Mouse (Mus musculus): ENCODE measurements around the gene Tti1. TPM values are rescaled to one million over a fixed set of nuclear protein-coding genes. Genes with fewer than 3 reads are reported as not detected.

Tti1 gene
- polyA plus RNA-seq, 1 experiment from 2014 or later: 8.1 TPM

GRCm38 (mm10) chr2:157988416-157989190, 39.6 kb downstream of the Tti1 start:
- Histone ChIP-seq H3K4me1 (ENCODE audit: insufficient read depth, low read depth, low read length) (no peaks in the 10 kb centered on the region), H3K27ac (ENCODE audit: low read length) (no peak overlapping the region), H3K36me3 (ENCODE audit: insufficient read depth, low read length) (peaks cover 7% of the 10 kb centered on the region), H3K4me3 (ENCODE audit: low read depth, low read length) (no peak overlapping the region), H3K4me2 (replicated peaks; ENCODE audit: low read depth, low read length) (no peak overlapping the region), H3K9ac (replicated peaks; ENCODE audit: low read depth) (no peak overlapping the region), H3K27me3 (replicated peaks; ENCODE audit: insufficient read depth, low read length) (no peaks in the 10 kb centered on the region), H3K9me3 (ENCODE audit: low read length) (no peaks in the 10 kb centered on the region)
- DNase-seq (ENCODE audit: low spot score) (no peak), ATAC-seq (no peak)
- WGBS: 61% methylated on average over 7 of the region's 7 CpGs
- TF ChIP-seq EP300 (IDR thresholded peaks at IDR 0.05) (no peak), CTCF (IDR thresholded peaks at IDR 0.05) (no peak)

GRCm38 (mm10) chr2:157986235-157986634, 42.0 kb downstream of the Tti1 start:
- DNase-seq (ENCODE audit: low spot score): no peak
- Histone ChIP-seq H3K27me3 (replicated peaks; ENCODE audit: insufficient read depth, low read length) (no peaks in the 10 kb centered on the region), H3K9ac (replicated peaks; ENCODE audit: low read depth) (no peak overlapping the region), H3K4me2 (replicated peaks; ENCODE audit: low read depth, low read length) (no peak overlapping the region), H3K36me3 (ENCODE audit: insufficient read depth, low read length) (no peaks in the 10 kb centered on the region; the same call in 1 of the 2 replicates), H3K4me1 (ENCODE audit: insufficient read depth, low read depth, low read length) (no peaks in the 10 kb centered on the region), H3K9me3 (ENCODE audit: low read length) (no peaks in the 10 kb centered on the region), H3K4me3 (ENCODE audit: low read depth, low read length) (no peak overlapping the region), H3K27ac (ENCODE audit: low read length) (no peak overlapping the region)
- WGBS: 91% methylated on average over 6 of the region's 6 CpGs
- TF ChIP-seq EP300 (IDR thresholded peaks at IDR 0.05) (no peak), CTCF (IDR thresholded peaks at IDR 0.05) (no peak)
- ATAC-seq: no peak

GRCm38 (mm10) chr2:157985611-157986010, 42.6 kb downstream of the Tti1 start:
- Histone ChIP-seq H3K4me1 (ENCODE audit: insufficient read depth, low read depth, low read length) (no peaks in the 10 kb centered on the region), H3K4me2 (replicated peaks; ENCODE audit: low read depth, low read length) (no peak overlapping the region), H3K9me3 (ENCODE audit: low read length) (no peaks in the 10 kb centered on the region), H3K27me3 (replicated peaks; ENCODE audit: insufficient read depth, low read length) (no peaks in the 10 kb centered on the region), H3K36me3 (ENCODE audit: insufficient read depth, low read length) (no peaks in the 10 kb centered on the region; the same call in 1 of the 2 replicates), H3K9ac (replicated peaks; ENCODE audit: low read depth) (no peak overlapping the region), H3K4me3 (ENCODE audit: low read depth, low read length) (no peak overlapping the region), H3K27ac (ENCODE audit: low read length) (no peak overlapping the region)
- no peak for TF ChIP-seq EP300 (IDR thresholded peaks at IDR 0.05)
- no peak for TF ChIP-seq CTCF (IDR thresholded peaks at IDR 0.05)
- no peak for ATAC-seq
- WGBS: 86% methylated on average over 4 of the region's 4 CpGs
- no peak for DNase-seq (ENCODE audit: low spot score)

GRCm38 (mm10) chr2:157983276-157983675, 45.0 kb downstream of the Tti1 start:
- no peaks in the 10 kb centered on the region for H3K4me1 ChIP-seq (ENCODE audit: insufficient read depth, low read depth, low read length)
- H3K27me3 ChIP-seq (replicated peaks; ENCODE audit: insufficient read depth, low read length): no peaks in the 10 kb centered on the region
- no peak overlapping the region for H3K9ac ChIP-seq (replicated peaks; ENCODE audit: low read depth)
- H3K36me3 ChIP-seq (ENCODE audit: insufficient read depth, low read length): no peaks in the 10 kb centered on the region
- 55% methylated on average over 4 of the region's 4 CpGs for WGBS
- DNase-seq (ENCODE audit: low spot score): no peak
- no peak overlapping the region for H3K4me2 ChIP-seq (replicated peaks; ENCODE audit: low read depth, low read length)
- no peak for TF ChIP-seq EP300 (IDR thresholded peaks at IDR 0.05)
- TF ChIP-seq CTCF (IDR thresholded peaks at IDR 0.05): no peak
- H3K27ac ChIP-seq (ENCODE audit: low read length): no peak overlapping the region
- no peaks in the 10 kb centered on the region for H3K9me3 ChIP-seq (ENCODE audit: low read length)
- no peak for ATAC-seq
- no peak overlapping the region for H3K4me3 ChIP-seq (ENCODE audit: low read depth, low read length)

- ATAC-seq (peak; percentile 68), DNase-seq (ENCODE audit: low spot score) (peak; percentile 9)
- no peaks in the 10 kb centered on the region for H3K4me1 ChIP-seq (ENCODE audit: insufficient read depth, low read depth, low read length)
- no peaks in the 10 kb centered on the region for H3K9me3 ChIP-seq (ENCODE audit: low read length)
- no peak overlapping the region for H3K4me2 ChIP-seq (replicated peaks; ENCODE audit: low read depth, low read length)
- no peak overlapping the region for H3K9ac ChIP-seq (replicated peaks; ENCODE audit: low read depth)
- no peak overlapping the region for H3K27ac ChIP-seq (ENCODE audit: low read length)
- no peaks in the 10 kb centered on the region for H3K36me3 ChIP-seq (ENCODE audit: insufficient read depth, low read length)
- WGBS: 49% methylated on average over 3 of the region's 3 CpGs
- no peaks in the 10 kb centered on the region for H3K27me3 ChIP-seq (replicated peaks; ENCODE audit: insufficient read depth, low read length)
- H3K4me3 ChIP-seq (ENCODE audit: low read depth, low read length): no peak overlapping the region
- TF ChIP-seq EP300 (IDR thresholded peaks at IDR 0.05) (no peak), CTCF (IDR thresholded peaks at IDR 0.05) (no peak)
Measured at GRCm38 (mm10) chr2:157982727-157983126, 45.5 kb downstream of the Tti1 start.

- no peaks in the 10 kb centered on the region for H3K4me1 ChIP-seq (ENCODE audit: insufficient read depth, low read depth, low read length)
- no peak overlapping the region for H3K4me2 ChIP-seq (replicated peaks; ENCODE audit: low read depth, low read length)
- no peak for ATAC-seq
- no peaks in the 10 kb centered on the region for H3K9me3 ChIP-seq (ENCODE audit: low read length)
- 45% methylated on average over 5 of the region's 5 CpGs for WGBS
- H3K9ac ChIP-seq (replicated peaks; ENCODE audit: low read depth): no peak overlapping the region
- H3K27ac ChIP-seq (ENCODE audit: low read length): no peak overlapping the region
- H3K4me3 ChIP-seq (ENCODE audit: low read depth, low read length): no peak overlapping the region
- H3K27me3 ChIP-seq (replicated peaks; ENCODE audit: insufficient read depth, low read length): no peaks in the 10 kb centered on the region
- TF ChIP-seq CTCF (IDR thresholded peaks at IDR 0.05): no peak
- TF ChIP-seq EP300 (IDR thresholded peaks at IDR 0.05): no peak
- DNase-seq (ENCODE audit: low spot score): no peak
- no peaks in the 10 kb centered on the region for H3K36me3 ChIP-seq (ENCODE audit: insufficient read depth, low read length)
Measured at GRCm38 (mm10) chr2:157979241-157979640, 49.0 kb downstream of the Tti1 start.

Measured in lung, postnatal 0 days (tissue).